Mouse (Mus musculus): Measurements from ENCODE around the gene Tmem86b. TPM values are rescaled to one million over a fixed set of nuclear protein-coding genes. Genes with fewer than 3 reads are reported as not detected.
"Not testable (repeated sequence)": the region's sequence is repeated elsewhere in the genome, so short reads cannot be mapped to it uniquely, and the experiment has no call there.

Gene Tmem86b
- polyA plus RNA-seq, 1 experiment: 55.9 TPM

DNA sequence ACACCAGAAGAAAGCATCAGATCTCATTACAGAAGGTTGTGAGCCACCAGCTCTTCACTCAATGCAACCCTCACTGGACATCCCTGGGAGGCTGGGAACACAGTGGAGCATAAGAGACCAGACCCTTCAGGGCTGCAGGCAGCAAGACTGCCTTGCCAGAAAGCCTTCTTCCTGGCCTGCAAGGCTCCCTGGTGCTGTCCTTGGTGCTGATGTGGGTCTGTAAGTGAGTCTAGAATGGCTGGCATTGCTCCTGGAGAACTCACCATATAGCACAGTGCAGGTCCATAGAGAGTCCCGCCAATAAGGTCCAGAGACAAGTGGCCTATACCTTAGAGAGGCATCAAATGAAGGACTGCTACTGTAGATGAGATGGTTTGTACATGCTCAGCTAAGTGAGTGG lies 11.2 kb downstream of the Tmem86b start:
- TF ChIP-seq POLR2A (IDR thresholded peaks at IDR 0.05; ENCODE audit: borderline replicate concordance, extremely low read depth, insufficient read depth, insufficient read length, poor library complexity, severe bottlenecking) (no peak), CTCF (IDR thresholded peaks at IDR 0.05; ENCODE audit: borderline replicate concordance, extremely low read depth, insufficient read depth, insufficient read length) (no peak)
- peak; percentile 21 for DNase-seq (ENCODE audit: low read depth)

DNA sequence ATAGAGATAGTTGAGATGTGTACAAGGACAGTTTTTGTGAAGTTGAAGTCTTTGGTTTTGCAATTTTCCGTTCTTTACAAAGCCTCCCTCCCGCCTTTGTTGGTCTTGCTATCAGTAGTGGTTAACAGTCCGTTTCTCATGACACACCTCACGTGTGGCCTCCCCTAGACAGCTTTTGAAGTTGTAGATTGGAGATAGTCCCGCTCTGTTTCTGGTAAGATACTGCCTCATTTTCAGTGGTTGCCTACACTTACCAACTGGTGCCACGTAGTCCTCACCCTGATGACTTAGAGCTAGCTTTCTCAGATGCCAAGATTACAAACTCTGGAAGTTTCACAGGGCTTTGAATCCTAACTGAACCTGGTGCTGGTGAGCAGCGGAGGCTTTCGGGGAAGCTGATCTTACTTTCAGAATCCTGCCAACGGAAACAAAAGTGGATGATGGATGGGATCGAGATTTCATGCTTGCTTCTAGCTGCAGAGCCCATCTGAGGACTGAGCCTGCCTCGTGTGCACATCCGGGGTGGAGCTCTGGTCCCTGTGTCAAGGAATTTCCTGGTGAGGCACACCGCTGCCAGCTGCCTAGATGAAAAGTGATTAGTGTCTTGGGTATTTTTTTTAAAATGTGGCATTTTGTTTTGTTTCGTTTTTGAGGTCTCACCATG lies 17.4 kb downstream of the Tmem86b start:
- no peak for DNase-seq (ENCODE audit: low read depth)
- TF ChIP-seq POLR2A (IDR thresholded peaks at IDR 0.05; ENCODE audit: borderline replicate concordance, extremely low read depth, insufficient read depth, insufficient read length, poor library complexity, severe bottlenecking) (no peak), CTCF (IDR thresholded peaks at IDR 0.05; ENCODE audit: borderline replicate concordance, extremely low read depth, insufficient read depth, insufficient read length) (no peak)

DNA sequence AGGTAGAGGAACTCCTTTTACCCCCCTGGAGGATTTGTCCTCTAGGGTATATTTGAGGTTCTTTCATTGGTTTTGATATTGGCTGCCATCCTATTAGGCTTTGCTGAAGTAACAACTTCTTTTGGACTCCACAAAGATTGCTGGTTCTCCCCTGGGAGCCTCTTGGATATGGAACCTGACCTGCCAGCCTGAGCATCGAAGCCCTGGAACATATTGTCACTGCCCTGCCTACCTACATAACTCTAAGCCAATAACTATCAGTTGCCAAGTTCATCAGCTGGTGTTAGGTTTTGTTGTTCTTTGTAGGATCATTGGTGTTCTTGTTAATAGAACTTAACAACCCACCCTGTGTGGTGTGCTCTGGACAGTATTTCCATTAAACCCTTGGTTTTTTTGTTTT lies 18.3 kb downstream of the Tmem86b start:
- DNase-seq (ENCODE audit: low read depth): no peak
- TF ChIP-seq POLR2A (IDR thresholded peaks at IDR 0.05; ENCODE audit: borderline replicate concordance, extremely low read depth, insufficient read depth, insufficient read length, poor library complexity, severe bottlenecking) (no peak), CTCF (IDR thresholded peaks at IDR 0.05; ENCODE audit: borderline replicate concordance, extremely low read depth, insufficient read depth, insufficient read length) (no peak)

DNA sequence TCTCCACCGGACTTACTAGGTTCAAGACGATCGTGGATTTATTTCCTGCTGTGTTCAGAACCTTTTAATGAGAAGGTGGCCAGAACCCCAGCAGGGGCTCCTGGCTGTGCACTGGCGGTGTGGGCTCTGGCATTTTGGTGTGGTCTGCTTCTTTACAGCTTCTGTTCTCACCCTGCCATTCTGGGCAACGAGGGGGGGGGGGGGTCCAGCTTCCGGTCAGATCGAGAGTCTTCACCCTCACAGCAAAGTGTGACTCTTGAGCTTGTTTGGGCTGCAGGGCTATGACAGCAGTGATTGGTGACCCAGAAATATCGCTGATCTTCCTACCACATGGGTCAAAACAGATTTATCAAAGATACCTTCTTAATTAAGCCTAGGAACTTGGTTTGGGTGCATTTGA lies 18.8 kb downstream of the Tmem86b start:
- no peak for DNase-seq (ENCODE audit: low read depth)
- no peak for TF ChIP-seq CTCF (IDR thresholded peaks at IDR 0.05; ENCODE audit: borderline replicate concordance, extremely low read depth, insufficient read depth, insufficient read length)
- TF ChIP-seq POLR2A (IDR thresholded peaks at IDR 0.05; ENCODE audit: borderline replicate concordance, extremely low read depth, insufficient read depth, insufficient read length, poor library complexity, severe bottlenecking): no peak

DNA sequence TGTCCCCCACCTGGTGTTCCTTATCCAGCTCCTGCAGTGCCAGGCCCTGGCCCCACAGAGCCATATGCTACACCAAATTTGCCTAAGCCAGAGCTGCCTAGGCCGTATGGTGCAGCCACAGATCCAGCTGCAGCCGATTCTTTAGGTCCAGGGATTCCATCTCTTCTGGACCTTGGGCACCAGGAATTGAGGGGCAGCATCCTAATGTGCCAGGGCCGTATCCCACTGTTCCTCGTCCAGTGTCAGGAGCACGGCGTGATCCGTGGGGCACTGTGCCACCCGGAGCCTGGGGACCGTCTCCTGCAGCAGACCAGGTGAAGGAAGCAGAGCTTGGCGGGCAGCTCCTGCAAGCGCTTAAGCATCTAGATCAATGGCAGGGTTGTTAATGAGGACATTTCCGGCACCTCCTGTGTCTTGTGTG lies 19.3 kb downstream of the Tmem86b start:
- DNase-seq (ENCODE audit: low read depth): no peak
- TF ChIP-seq CTCF (IDR thresholded peaks at IDR 0.05; ENCODE audit: borderline replicate concordance, extremely low read depth, insufficient read depth, insufficient read length) (no peak), POLR2A (IDR thresholded peaks at IDR 0.05; ENCODE audit: borderline replicate concordance, extremely low read depth, insufficient read depth, insufficient read length, poor library complexity, severe bottlenecking) (no peak)

DNA sequence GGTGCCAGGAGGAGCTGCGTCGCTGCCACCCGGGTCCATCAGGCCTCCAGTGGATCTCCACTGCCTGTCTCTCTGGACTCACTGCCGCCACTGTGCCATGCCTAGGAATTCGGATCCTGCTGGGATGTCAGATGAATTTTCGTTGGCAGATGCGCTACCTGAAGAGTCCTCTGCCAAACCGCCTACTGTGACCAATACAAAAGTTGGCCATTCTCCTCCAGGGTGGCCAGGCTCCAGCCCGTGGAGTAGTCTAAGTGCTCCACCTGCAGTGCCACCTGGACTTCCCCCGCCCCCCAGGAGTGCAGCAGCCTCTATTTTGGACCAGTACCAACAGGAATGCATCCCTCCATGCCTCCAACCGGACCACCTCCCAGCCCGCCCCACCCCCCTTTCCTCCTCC lies 19.7 kb downstream of the Tmem86b start:
- TF ChIP-seq POLR2A (IDR thresholded peaks at IDR 0.05; ENCODE audit: borderline replicate concordance, extremely low read depth, insufficient read depth, insufficient read length, poor library complexity, severe bottlenecking): no peak
- no peak for TF ChIP-seq CTCF (IDR thresholded peaks at IDR 0.05; ENCODE audit: borderline replicate concordance, extremely low read depth, insufficient read depth, insufficient read length)
- DNase-seq (ENCODE audit: low read depth): no peak

DNA sequence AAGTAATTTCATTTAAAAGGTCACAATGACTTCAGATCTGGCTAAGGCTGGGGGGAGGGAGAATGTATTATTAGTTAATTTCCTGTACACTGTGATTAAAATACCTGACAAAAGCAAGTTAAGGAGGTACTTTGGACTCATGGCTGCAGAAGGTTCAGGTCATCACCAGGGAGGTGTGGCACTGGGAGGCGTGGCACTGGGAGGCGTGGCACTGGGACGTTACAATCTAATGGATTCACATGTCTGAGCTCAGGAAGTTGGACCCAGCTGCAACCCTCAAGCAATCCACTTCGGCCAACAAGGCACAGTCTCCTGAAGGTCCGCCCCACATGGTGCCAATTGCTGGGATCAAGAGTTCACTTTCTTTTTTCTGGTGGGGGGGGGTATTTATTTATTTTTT lies 23.2 kb downstream of the Tmem86b start:
- no peak for TF ChIP-seq CTCF (IDR thresholded peaks at IDR 0.05; ENCODE audit: borderline replicate concordance, extremely low read depth, insufficient read depth, insufficient read length)
- no peak for TF ChIP-seq POLR2A (IDR thresholded peaks at IDR 0.05; ENCODE audit: borderline replicate concordance, extremely low read depth, insufficient read depth, insufficient read length, poor library complexity, severe bottlenecking)

DNA sequence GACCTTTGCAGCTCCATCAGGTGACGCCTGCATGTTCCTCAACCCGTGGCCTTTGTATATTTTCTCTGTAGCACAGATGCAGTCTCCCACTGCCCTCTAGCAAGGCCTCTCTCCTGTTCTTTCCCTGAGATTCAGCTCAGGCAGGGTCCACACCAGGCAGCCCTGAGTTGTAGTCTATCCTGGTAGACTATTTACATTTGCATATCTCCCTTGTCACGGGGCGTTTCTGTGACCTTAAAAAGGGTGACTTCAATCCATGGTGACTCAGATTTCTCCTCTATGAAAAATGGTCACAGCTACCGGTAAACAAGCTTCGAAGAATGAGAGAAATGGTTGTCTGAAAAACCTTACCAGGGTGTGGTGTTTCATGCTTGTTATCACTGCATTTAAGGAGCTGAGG lies 27.3 kb downstream of the Tmem86b start, which contains the start of gene Ptprh:
Ptprh (minus strand) TSS at position 169 of the 400 bp plus-strand sequence.
- TF ChIP-seq POLR2A (IDR thresholded peaks at IDR 0.05; ENCODE audit: borderline replicate concordance, extremely low read depth, insufficient read depth, insufficient read length, poor library complexity, severe bottlenecking): no peak
- no peak for TF ChIP-seq CTCF (IDR thresholded peaks at IDR 0.05; ENCODE audit: borderline replicate concordance, extremely low read depth, insufficient read depth, insufficient read length)
- DNase-seq (ENCODE audit: low read depth): no peak

More for the DNA sequence above, 23.2 kb downstream of the Tmem86b start:
- no peak for DNase-seq (ENCODE audit: low read depth)

DNA sequence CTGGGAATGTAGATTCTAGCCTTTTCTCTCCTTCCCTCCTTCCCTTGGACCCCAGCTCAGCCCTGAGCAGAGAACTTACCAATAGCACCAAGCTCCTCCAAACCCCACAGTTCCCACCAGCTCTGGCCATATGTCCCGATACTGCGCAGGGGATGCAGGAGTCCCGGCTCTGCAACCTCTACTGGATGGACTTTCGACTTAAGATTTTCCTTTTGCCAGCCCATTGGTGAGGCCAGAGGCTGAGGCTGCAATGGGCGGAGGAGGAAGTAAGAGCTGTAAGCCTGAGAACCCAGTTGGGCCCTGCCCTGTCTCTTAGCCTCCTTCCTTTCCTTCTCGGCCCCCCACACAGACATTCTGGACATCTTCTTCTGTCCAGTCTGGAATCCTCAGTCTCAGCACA lies 28.3 kb downstream of the Tmem86b start:
- no peak for DNase-seq (ENCODE audit: low read depth)
- no peak for TF ChIP-seq POLR2A (IDR thresholded peaks at IDR 0.05; ENCODE audit: borderline replicate concordance, extremely low read depth, insufficient read depth, insufficient read length, poor library complexity, severe bottlenecking)
- TF ChIP-seq CTCF (IDR thresholded peaks at IDR 0.05; ENCODE audit: borderline replicate concordance, extremely low read depth, insufficient read depth, insufficient read length): no peak

DNA sequence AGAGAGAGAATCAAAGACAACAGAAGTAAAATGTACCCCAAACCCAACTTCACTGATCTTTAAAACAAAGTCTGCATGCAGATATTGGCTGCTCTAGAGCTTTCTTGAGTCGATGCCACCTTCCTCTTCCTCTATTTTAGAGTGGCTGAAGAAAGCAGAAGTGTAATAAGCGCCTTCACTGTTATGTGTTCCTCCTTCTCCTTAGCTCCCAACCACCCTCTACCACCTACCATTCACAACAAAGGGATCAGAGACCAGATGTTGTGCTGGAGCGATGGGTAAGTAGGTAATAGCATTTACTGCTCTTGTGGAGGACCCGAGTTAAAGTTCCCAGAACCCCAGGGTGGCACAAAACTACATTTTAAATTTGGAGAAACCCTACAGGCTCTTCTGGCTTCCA lies 34.2 kb downstream of the Tmem86b start:
- not testable (repeated sequence) for DNase-seq (ENCODE audit: low read depth)

DNA sequence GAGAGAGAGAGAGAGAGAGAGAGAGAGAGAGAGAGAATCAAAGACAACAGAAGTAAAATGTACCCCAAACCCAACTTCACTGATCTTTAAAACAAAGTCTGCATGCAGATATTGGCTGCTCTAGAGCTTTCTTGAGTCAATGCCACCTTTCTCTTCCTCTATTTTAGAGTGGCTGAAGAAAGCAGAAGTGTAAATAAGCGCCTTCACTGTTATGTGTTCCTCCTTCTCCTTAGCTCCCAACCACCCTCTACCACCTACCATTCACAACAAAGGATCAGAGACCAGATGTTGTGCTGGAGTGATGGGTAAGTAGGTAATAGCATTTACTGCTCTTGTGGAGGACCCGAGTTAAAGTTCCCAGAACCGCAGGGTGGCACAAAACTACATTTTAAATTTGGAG lies 49.7 kb downstream of the Tmem86b start:
- not testable (repeated sequence) for DNase-seq (ENCODE audit: low read depth)

Other genes with a start within 250 kb of the Tmem86b start
- 0.03 and 0.08 TPM in 2 replicates for gene Gp6, start 233.7 kb downstream of the Tmem86b start, polyA plus RNA-seq (2012; rRNA removed)
- gene Rdh13, start 185.8 kb downstream of the Tmem86b start, polyA plus RNA-seq (2012; rRNA removed): 37.8 and 40.5 TPM in 2 replicates
- 5.6 and 6.9 TPM in 2 replicates for gene Eps8l1, start 170.7 kb downstream of the Tmem86b start, polyA plus RNA-seq (2012; rRNA removed)
- gene Ppp1r12c, start 129.7 kb downstream of the Tmem86b start, polyA plus RNA-seq (2012; rRNA removed): 61.5 and 104 TPM in 2 replicates
- 3.3 and 3.9 TPM in 2 replicates for gene Tnnt1, start 115.0 kb downstream of the Tmem86b start, polyA plus RNA-seq (2012; rRNA removed)
- gene Tnni3, start 107.2 kb downstream of the Tmem86b start, polyA plus RNA-seq (2012; rRNA removed): 4.2 and 4.3 TPM in 2 replicates
- gene Dnaaf3, start 99.0 kb downstream of the Tmem86b start, polyA plus RNA-seq (2012; rRNA removed): 5.9 and 6.4 TPM in 2 replicates
- 103 and 105 TPM in 2 replicates for gene Syt5, start 83.9 kb downstream of the Tmem86b start, polyA plus RNA-seq (2012; rRNA removed)
- gene Ptprh, start 27.4 kb downstream of the Tmem86b start, polyA plus RNA-seq (2012; rRNA removed): 0.87 and 1.5 TPM in 2 replicates
- 115 and 130 TPM in 2 replicates for gene Ppp6r1, start 27.6 kb upstream of the Tmem86b start, polyA plus RNA-seq (2012; rRNA removed)
- gene Hspbp1, start 53.6 kb upstream of the Tmem86b start, polyA plus RNA-seq (2012; rRNA removed): 93.3 and 97.3 TPM in 2 replicates
- 137 and 161 TPM in 2 replicates for gene Brsk1, start 59.2 kb upstream of the Tmem86b start, polyA plus RNA-seq (2012; rRNA removed)
- 0.03 and 0.05 TPM in 2 replicates for gene Tmem150b, start 93.8 kb upstream of the Tmem86b start, polyA plus RNA-seq (2012; rRNA removed)
- gene Kmt5c, start 108.7 kb upstream of the Tmem86b start, polyA plus RNA-seq (2012; rRNA removed): 197 and 214 TPM in 2 replicates
- 26.2 and 27.5 TPM in 2 replicates for gene Cox6b2, start 121.7 kb upstream of the Tmem86b start, polyA plus RNA-seq (2012; rRNA removed)
- gene Fam71e2, start 139.9 kb upstream of the Tmem86b start, polyA plus RNA-seq (2012; rRNA removed): not detected in 2 replicates
- 0.16 and 0.38 TPM in 2 replicates for gene Il11, start 151.4 kb upstream of the Tmem86b start, polyA plus RNA-seq (2012; rRNA removed)
- not detected in 2 replicates for gene Tmem190, start 151.5 kb upstream of the Tmem86b start, polyA plus RNA-seq (2012; rRNA removed)
- gene Tmem238, start 158.2 kb upstream of the Tmem86b start, polyA plus RNA-seq (2012; rRNA removed): 3.4 and 5.2 TPM in 2 replicates
- gene Rpl28, start 161.5 kb upstream of the Tmem86b start, polyA plus RNA-seq (2012; rRNA removed): 271 and 404 TPM in 2 replicates
- gene Ube2s, start 181.2 kb upstream of the Tmem86b start, polyA plus RNA-seq (2012; rRNA removed): 451 and 626 TPM in 2 replicates
- 145 and 170 TPM in 2 replicates for gene Shisa7, start 213.3 kb upstream of the Tmem86b start, polyA plus RNA-seq (2012; rRNA removed)
- 2.6 and 3.3 TPM in 2 replicates for gene Isoc2b, start 238.8 kb upstream of the Tmem86b start, polyA plus RNA-seq (2012; rRNA removed)
- 6.7 and 9.0 TPM in 2 replicates for gene Isoc2a, start 245.7 kb upstream of the Tmem86b start, polyA plus RNA-seq (2012; rRNA removed)

Data from brain, embryonic 14.5 days (tissue).